In genomic region chr16:96724123-96724522, GRCm38 (mm10) we compare ENCODE assay signal across 20 mouse cellular contexts.
A peak's percentile ranks its signal among the peaks of the same experiment; 100 is the strongest.
DNase-seq lines count a peak whose midpoint lies in the region; ATAC-seq and TF ChIP-seq lines count a peak whose summit lies in the region.
"Had no signal": no experiment of that assay in that cellular context is flagged by ENCODE, and none has a peak within 500 bp of the region (broad histone marks: within the 10 kb centered on the region; RNA-seq: fewer than 3 reads in every experiment).

No protein-coding gene starts in this region.

- DNase-seq in testis, postnatal 10 days (ENCODE audit: low spot score) = no peak
- DNase-seq in midbrain, embryonic 14.5 days = peak; percentile 20
- DNase-seq in kidney, adult 8-10 months = no peak
- DNase-seq in right cerebral cortex, postnatal 25 days = no peak
- no peak for DNase-seq in layer of hippocampus, adult 8-10 months (ENCODE audit: low spot score in 2 of 2)
- DNase-seq: adrenal gland, postnatal 10 days; cerebellum, adult 11-12 months; cerebellum, adult 9-10 months; cerebellum, postnatal 25 days; gastrocnemius, postnatal 14 days; heart, adult 11 months; heart, postnatal 36 days had no signal

- no peaks in the 10 kb centered on the region for H3K36me3 ChIP-seq in testis, adult 2 months (ENCODE audit: control insufficient read depth, insufficient read depth, low read length)
- no peaks in the 10 kb centered on the region for H3K36me3 ChIP-seq in midbrain, embryonic 14.5 days (ENCODE audit: control insufficient read depth, insufficient read depth, low read length)
- H3K36me3 ChIP-seq: embryonic facial prominence, embryonic 12.5 days; forebrain, embryonic 12.5 days; G1E; heart, embryonic 13.5 days had no signal

- peak; percentile 81 for ATAC-seq in megakaryocyte, adult 5-6 weeks (ENCODE audit: poor library complexity, severe bottlenecking)
- ATAC-seq in midbrain, embryonic 14.5 days (ENCODE audit: low FRiP score, low TSS enrichment) = no peak
- ATAC-seq in monocyte, adult 5-6 weeks (replicated peaks; ENCODE audit: insufficient number of reproducible peaks, low FRiP score, low TSS enrichment, poor library complexity, severe bottlenecking) = peak; percentile 58; the same call in 1 of the 2 replicates
- ATAC-seq: forebrain, embryonic 16.5 days had no signal

- no peaks in the 10 kb centered on the region for H3K9me3 ChIP-seq in midbrain, embryonic 14.5 days (ENCODE audit: control insufficient read depth, low read length)
- H3K9me3 ChIP-seq: embryonic facial prominence, embryonic 12.5 days; forebrain, embryonic 12.5 days; heart, embryonic 13.5 days had no signal

- no peaks in the 10 kb centered on the region for H3K4me1 ChIP-seq in testis, adult 2 months (ENCODE audit: control insufficient read depth, insufficient read depth, low read length)
- H3K4me1 ChIP-seq in midbrain, embryonic 14.5 days (ENCODE audit: control insufficient read depth, insufficient read depth, low read length) = peaks cover 45% of the 10 kb centered on the region
- H3K4me1 ChIP-seq: embryonic facial prominence, embryonic 12.5 days; heart, embryonic 13.5 days had no signal

- H3K4me2 ChIP-seq in midbrain, embryonic 14.5 days (ENCODE audit: low read length) = no peak overlapping the region
- H3K4me2 ChIP-seq: embryonic facial prominence, embryonic 12.5 days; forebrain, embryonic 12.5 days; heart, embryonic 13.5 days had no signal

- H3K9ac ChIP-seq in midbrain, embryonic 14.5 days (replicated peaks; ENCODE audit: low read length) = no peak overlapping the region
- H3K9ac ChIP-seq: embryonic facial prominence, embryonic 12.5 days; forebrain, embryonic 12.5 days; heart, embryonic 13.5 days had no signal

- TF ChIP-seq CTCF in testis, adult 2 months (IDR thresholded peaks at IDR 0.05; ENCODE audit: control insufficient read depth, insufficient read depth, insufficient replicate concordance, low read depth, low read length) = no peak

- no peaks in the 10 kb centered on the region for H3K27me3 ChIP-seq in testis, adult 2 months (ENCODE audit: control insufficient read depth, insufficient read depth, low read length)
- no peaks in the 10 kb centered on the region for H3K27me3 ChIP-seq in midbrain, embryonic 14.5 days (ENCODE audit: control insufficient read depth, insufficient read depth, low read length)
- H3K27me3 ChIP-seq: embryonic facial prominence, embryonic 12.5 days; heart, embryonic 13.5 days had no signal

- TF ChIP-seq POLR2A in testis, adult 2 months (IDR thresholded peaks at IDR 0.05; ENCODE audit: control insufficient read depth, low read depth, low read length) = no peak

- no peak overlapping the region for H3K27ac ChIP-seq in testis, adult 2 months (ENCODE audit: control insufficient read depth, insufficient read depth, low read depth, low read length)
- H3K27ac ChIP-seq in midbrain, embryonic 14.5 days (replicated peaks; ENCODE audit: low read depth, low read length) = peak overlapping the region; percentile 52; the same call in 1 of the 2 replicates
- H3K27ac ChIP-seq: embryonic facial prominence, embryonic 12.5 days; forebrain, embryonic 12.5 days; heart, embryonic 13.5 days had no signal

- 28% methylated on average over 3 of the region's 3 CpGs for WGBS in midbrain, embryonic 14.5 days

- H3K4me3 ChIP-seq in testis, adult 2 months (ENCODE audit: control insufficient read depth, low read depth, low read length) = peak overlapping the region; percentile 63
- no peak overlapping the region for H3K4me3 ChIP-seq in midbrain, embryonic 14.5 days (replicated peaks; ENCODE audit: low read depth, low read length)
- H3K4me3 ChIP-seq: embryonic facial prominence, embryonic 12.5 days; forebrain, embryonic 12.5 days; heart, embryonic 13.5 days had no signal
